Mouse (Mus musculus): ENCODE measurements around the gene St13. TPM values are rescaled to one million over a fixed set of nuclear protein-coding genes. Genes with fewer than 3 reads are reported as not detected.

Gene St13
- total and polyA plus RNA-seq, 3 experiments: 278 to 532 (median 337) TPM

GRCm38 (mm10) chr15:81327501-81327900 lies 72.4 kb downstream of the St13 start:
- H3K4me1 ChIP-seq (ENCODE audit: insufficient read depth, low read depth, low read length): no peaks in the 10 kb centered on the region
- no peaks in the 10 kb centered on the region for H3K27me3 ChIP-seq (ENCODE audit: insufficient read depth, low read length)
- TF ChIP-seq TAL1 (conservative IDR thresholded peaks at IDR 0.05; ENCODE audit: low read depth, low read length) (no peak), GATA1 (IDR thresholded peaks at IDR 0.05; ENCODE audit: borderline replicate concordance, low read length) (no peak), GATA2 (IDR thresholded peaks at IDR 0.05; ENCODE audit: borderline replicate concordance, low read depth, low read length) (no peak), POLR2AphosphoS5 (IDR thresholded peaks at IDR 0.05; ENCODE audit: insufficient replicate concordance, low read depth, low read length) (no peak)
- no peak for DNase-seq (ENCODE audit: low spot score)
- no peak overlapping the region for H3K4me3 ChIP-seq (ENCODE audit: low read depth, low read length)
- ATAC-seq (ENCODE audit: extremely low read depth, insufficient number of reproducible peaks, low FRiP score, poor library complexity, severe bottlenecking): no peak
- H3K9me3 ChIP-seq (replicated peaks): no peaks in the 10 kb centered on the region
- peaks cover 87% of the 10 kb centered on the region for H3K36me3 ChIP-seq (replicated peaks)

- no peak for ATAC-seq (ENCODE audit: extremely low read depth, insufficient number of reproducible peaks, low FRiP score, poor library complexity, severe bottlenecking)
- Histone ChIP-seq H3K9me3 (replicated peaks) (no peaks in the 10 kb centered on the region), H3K4me1 (ENCODE audit: insufficient read depth, low read depth, low read length) (no peaks in the 10 kb centered on the region), H3K27me3 (ENCODE audit: insufficient read depth, low read length) (no peaks in the 10 kb centered on the region), H3K4me3 (ENCODE audit: low read depth, low read length) (no peak overlapping the region), H3K36me3 (replicated peaks) (peaks cover 87% of the 10 kb centered on the region)
- TF ChIP-seq CTCF (IDR thresholded peaks at IDR 0.05; ENCODE audit: low read depth, low read length) (no peak), TAL1 (conservative IDR thresholded peaks at IDR 0.05; ENCODE audit: low read depth, low read length) (no peak), POLR2AphosphoS5 (IDR thresholded peaks at IDR 0.05; ENCODE audit: insufficient replicate concordance, low read depth, low read length) (no peak), GATA1 (IDR thresholded peaks at IDR 0.05; ENCODE audit: borderline replicate concordance, low read length) (no peak), GATA2 (IDR thresholded peaks at IDR 0.05; ENCODE audit: borderline replicate concordance, low read depth, low read length) (no peak)
- no peak for DNase-seq (ENCODE audit: low spot score)
Observed at GRCm38 (mm10) chr15:81324979-81325378, 74.9 kb downstream of the St13 start.

- H3K27me3 ChIP-seq (ENCODE audit: insufficient read depth, low read length): no peaks in the 10 kb centered on the region
- peaks cover 84% of the 10 kb centered on the region for H3K36me3 ChIP-seq (replicated peaks)
- H3K9me3 ChIP-seq (replicated peaks): peaks cover 6% of the 10 kb centered on the region
- DNase-seq (ENCODE audit: low spot score) (no peak), ATAC-seq (ENCODE audit: extremely low read depth, insufficient number of reproducible peaks, low FRiP score, poor library complexity, severe bottlenecking) (no peak)
- no peak for TF ChIP-seq GATA1 (IDR thresholded peaks at IDR 0.05; ENCODE audit: borderline replicate concordance, low read length)
- no peak for TF ChIP-seq TAL1 (conservative IDR thresholded peaks at IDR 0.05; ENCODE audit: low read depth, low read length)
- no peak for TF ChIP-seq POLR2AphosphoS5 (IDR thresholded peaks at IDR 0.05; ENCODE audit: insufficient replicate concordance, low read depth, low read length)
- no peak for TF ChIP-seq GATA2 (IDR thresholded peaks at IDR 0.05; ENCODE audit: borderline replicate concordance, low read depth, low read length)
- no peak for TF ChIP-seq CTCF (IDR thresholded peaks at IDR 0.05; ENCODE audit: low read depth, low read length)
- no peaks in the 10 kb centered on the region for H3K4me1 ChIP-seq (ENCODE audit: insufficient read depth, low read depth, low read length)
- no peak overlapping the region for H3K4me3 ChIP-seq (ENCODE audit: low read depth, low read length)
Observed at GRCm38 (mm10) chr15:81320137-81320536, 79.7 kb downstream of the St13 start.

GRCm38 (mm10) chr15:81319462-81319861 lies 80.4 kb downstream of the St13 start:
- DNase-seq (ENCODE audit: low spot score) (no peak), ATAC-seq (ENCODE audit: extremely low read depth, insufficient number of reproducible peaks, low FRiP score, poor library complexity, severe bottlenecking) (no peak)
- no peaks in the 10 kb centered on the region for H3K4me1 ChIP-seq (ENCODE audit: insufficient read depth, low read depth, low read length)
- H3K9me3 ChIP-seq (replicated peaks): peaks cover 6% of the 10 kb centered on the region
- no peak overlapping the region for H3K4me3 ChIP-seq (ENCODE audit: low read depth, low read length)
- H3K36me3 ChIP-seq (replicated peaks): peaks cover 78% of the 10 kb centered on the region
- no peaks in the 10 kb centered on the region for H3K27me3 ChIP-seq (ENCODE audit: insufficient read depth, low read length)
- TF ChIP-seq GATA2 (IDR thresholded peaks at IDR 0.05; ENCODE audit: borderline replicate concordance, low read depth, low read length) (no peak), GATA1 (IDR thresholded peaks at IDR 0.05; ENCODE audit: borderline replicate concordance, low read length) (no peak), CTCF (IDR thresholded peaks at IDR 0.05; ENCODE audit: low read depth, low read length) (no peak), POLR2AphosphoS5 (IDR thresholded peaks at IDR 0.05; ENCODE audit: insufficient replicate concordance, low read depth, low read length) (no peak), TAL1 (conservative IDR thresholded peaks at IDR 0.05; ENCODE audit: low read depth, low read length) (no peak)

- Histone ChIP-seq H3K36me3 (replicated peaks) (peaks cover 32% of the 10 kb centered on the region), H3K4me1 (ENCODE audit: insufficient read depth, low read depth, low read length) (no peaks in the 10 kb centered on the region), H3K4me3 (ENCODE audit: low read depth, low read length) (no peak overlapping the region), H3K9me3 (replicated peaks) (peaks cover 4% of the 10 kb centered on the region), H3K27me3 (ENCODE audit: insufficient read depth, low read length) (no peaks in the 10 kb centered on the region)
- DNase-seq (ENCODE audit: low spot score) (no peak), ATAC-seq (ENCODE audit: extremely low read depth, insufficient number of reproducible peaks, low FRiP score, poor library complexity, severe bottlenecking) (no peak)
- TF ChIP-seq POLR2AphosphoS5 (IDR thresholded peaks at IDR 0.05; ENCODE audit: insufficient replicate concordance, low read depth, low read length): no peak
- no peak for TF ChIP-seq CTCF (IDR thresholded peaks at IDR 0.05; ENCODE audit: low read depth, low read length)
- no peak for TF ChIP-seq TAL1 (conservative IDR thresholded peaks at IDR 0.05; ENCODE audit: low read depth, low read length)
Observed at GRCm38 (mm10) chr15:81313928-81314327, 85.9 kb downstream of the St13 start.

Other genes starting within 250 kb of the St13 start
- gene Mrtfa, start 209.3 kb downstream of the St13 start, total RNA-seq (2014; fragmentation: Nextera tagmentation): 16.5 and 17.2 TPM in 2 replicates
- 1.5 and 2.3 TPM in 2 replicates for gene Mrtfa, start 209.3 kb downstream of the St13 start, total RNA-seq (2017)
- 18.3 and 18.5 TPM in 2 replicates for gene Mrtfa, start 209.3 kb downstream of the St13 start, polyA plus RNA-seq (2012)
- gene Mchr1, start 164.6 kb downstream of the St13 start, total RNA-seq (2014; fragmentation: Nextera tagmentation): not detected in 2 replicates
- 0.22 TPM in 1 of 2 replicates, not detected in the other for gene Mchr1, start 164.6 kb downstream of the St13 start, total RNA-seq (2017)
- gene Mchr1, start 164.6 kb downstream of the St13 start, polyA plus RNA-seq (2012): not detected in 2 replicates
- 41.5 and 50.9 TPM in 2 replicates for gene Slc25a17, start 39.3 kb downstream of the St13 start, total RNA-seq (2014; fragmentation: Nextera tagmentation)
- 58.2 and 64.8 TPM in 2 replicates for gene Slc25a17, start 39.3 kb downstream of the St13 start, total RNA-seq (2017)
- gene Slc25a17, start 39.3 kb downstream of the St13 start, polyA plus RNA-seq (2012): 1.8 and 2.2 TPM in 2 replicates
- gene Xpnpep3, start 61 bp upstream of the St13 start, total RNA-seq (2014; fragmentation: Nextera tagmentation): 18.3 and 28.3 TPM in 2 replicates
- gene Xpnpep3, start 61 bp upstream of the St13 start, total RNA-seq (2017): 18.8 and 22.9 TPM in 2 replicates
- gene Xpnpep3, start 61 bp upstream of the St13 start, polyA plus RNA-seq (2012): 0.61 and 0.90 TPM in 2 replicates
- not detected in 2 replicates for gene Dnajb7, start 8.2 kb upstream of the St13 start, total RNA-seq (2014; fragmentation: Nextera tagmentation)
- gene Dnajb7, start 8.2 kb upstream of the St13 start, total RNA-seq (2017): 0.49 TPM in 1 of 2 replicates, not detected in the other
- gene Dnajb7, start 8.2 kb upstream of the St13 start, polyA plus RNA-seq (2012): not detected in 2 replicates
- gene Rbx1, start 66.2 kb upstream of the St13 start, total RNA-seq (2014; fragmentation: Nextera tagmentation): 63.2 and 73.1 TPM in 2 replicates
- 358 and 361 TPM in 2 replicates for gene Rbx1, start 66.2 kb upstream of the St13 start, total RNA-seq (2017)
- 23.6 and 76.8 TPM in 2 replicates for gene Rbx1, start 66.2 kb upstream of the St13 start, polyA plus RNA-seq (2012)
- 224 and 232 TPM in 2 replicates for gene Ep300, start 185.3 kb upstream of the St13 start, total RNA-seq (2014; fragmentation: Nextera tagmentation)
- gene Ep300, start 185.3 kb upstream of the St13 start, total RNA-seq (2017): 34.3 and 37.1 TPM in 2 replicates
- gene Ep300, start 185.3 kb upstream of the St13 start, polyA plus RNA-seq (2012): 22.5 and 26.4 TPM in 2 replicates